Mouse (Mus musculus) embryo, embryonic 10.5 days (tissue): ENCODE results near the gene Tnfrsf17.
"Not testable (repeated sequence)": the region's sequence is repeated elsewhere in the genome, so short reads cannot be mapped to it uniquely, and the experiment has no call there.

Experiments used
- DNase-seq: peaks from one replicate; pipeline ENCODE4 v3.0.0-alpha.2; 2015; ENCODE audit warnings: low spot score

Tnfrsf17 gene

GRCm38 (mm10) chr16:11343292-11343815 is 29.7 kb downstream of the Tnfrsf17 start:
- no peak for DNase-seq

GRCm38 (mm10) chr16:11351903-11352302 is 38.3 kb downstream of the Tnfrsf17 start:
- no peak for DNase-seq

GRCm38 (mm10) chr16:11359173-11359572 is 45.6 kb downstream of the Tnfrsf17 start:
- no peak for DNase-seq

- DNase-seq, result no peak
These were observed 46.3 kb downstream of the Tnfrsf17 start for GRCm38 (mm10) chr16:11359919-11360318.

- DNase-seq, result not testable (repeated sequence)
These were observed 47.0 kb downstream of the Tnfrsf17 start for GRCm38 (mm10) chr16:11360576-11360975.

- no peak for DNase-seq
These were observed 52.0 kb downstream of the Tnfrsf17 start for GRCm38 (mm10) chr16:11365626-11366025.

GRCm38 (mm10) chr16:11366851-11367250 is 53.2 kb downstream of the Tnfrsf17 start:
- no peak for DNase-seq

- DNase-seq, result no peak
These were observed 54.8 kb downstream of the Tnfrsf17 start for GRCm38 (mm10) chr16:11368412-11368811.

GRCm38 (mm10) chr16:11369162-11369561 is 55.5 kb downstream of the Tnfrsf17 start:
- no peak for DNase-seq

GRCm38 (mm10) chr16:11369642-11370041 is 56.0 kb downstream of the Tnfrsf17 start:
- peak; percentile 10 for DNase-seq
